Mouse (Mus musculus) left cerebral cortex, adult 8-10 months (tissue): Measurements from ENCODE around the gene Ylpm1. TPM values are rescaled to one million over a fixed set of nuclear protein-coding genes. Genes with fewer than 3 reads are reported as not detected.

Experiments
- DNase-seq, 2 experiments: peaks; one replicate each; pipeline ENCODE4 v3.0.0; 2022; ENCODE audit warnings: low spot score in 2 of 2
- total RNA-seq, 4 experiments: library from RNA; stranded (reverse); gene quantifications; 2 replicates each; pipeline ENCODE4 v1.2.4; 2022

The Ylpm1 gene
- 100 to 1,000 TPM; 104 to 115 (median 108) TPM for total RNA-seq

DNA sequence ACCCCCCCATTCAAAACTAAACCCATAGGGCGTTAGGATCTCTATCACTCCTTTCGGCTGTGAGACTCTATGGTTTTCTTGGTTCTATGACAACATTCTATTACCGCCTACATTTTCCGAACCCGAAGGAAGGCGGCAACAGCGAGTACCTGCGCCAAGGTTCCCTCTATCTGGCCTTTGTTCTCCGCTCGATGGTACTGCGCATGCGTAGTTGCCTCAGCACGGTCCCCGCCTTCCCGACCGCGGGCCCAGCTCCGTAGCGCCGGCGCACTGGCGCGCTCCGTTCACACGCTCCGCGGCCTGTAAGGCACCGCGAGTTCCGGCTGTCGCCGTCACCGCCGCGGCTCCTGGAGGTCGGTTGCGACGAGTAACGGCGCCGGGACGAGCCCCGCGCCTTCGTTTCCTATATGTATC is at the start of gene Ylpm1:
Ylpm1 (plus strand) TSS at position 239 of the 414 bp plus-strand sequence.
- DNase-seq, result peak; percentile 92 to 96

GRCm38 (mm10) chr12:84947894-84948583 is 48.1 kb upstream of the Ylpm1 start:
- DNase-seq, result no peak

DNA sequence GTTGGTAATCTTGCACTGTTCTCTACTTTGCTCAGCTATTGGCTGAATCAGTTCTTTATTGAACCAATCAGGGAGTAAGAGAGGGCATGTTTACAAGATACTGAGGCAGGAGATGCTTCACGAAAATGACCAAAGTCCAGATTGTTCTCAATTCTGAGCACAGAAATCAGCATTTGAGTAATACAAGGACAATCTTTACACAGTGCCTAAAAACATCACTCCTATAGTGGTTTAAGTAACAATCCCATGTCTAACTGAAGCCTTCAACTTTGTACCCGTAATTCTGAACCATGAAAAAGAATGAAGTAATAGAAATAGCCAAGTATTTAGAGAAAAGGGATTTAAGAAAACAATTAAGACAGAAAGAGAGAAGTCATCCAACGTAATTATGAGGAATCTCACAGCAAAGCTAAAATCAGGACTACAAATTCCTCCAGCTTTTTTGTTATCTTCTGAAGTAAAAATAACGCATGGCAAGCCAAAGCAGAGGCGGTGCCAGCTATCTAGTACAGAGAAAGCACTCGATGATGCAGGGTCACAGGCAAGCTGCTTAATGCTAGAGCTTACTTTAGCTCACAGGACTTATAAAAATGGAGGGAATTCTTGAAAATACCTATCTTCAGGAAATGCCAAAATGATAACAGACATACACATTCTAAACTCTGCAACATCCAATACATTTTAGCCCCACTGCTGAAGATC is 47.4 kb upstream of the Ylpm1 start:
- DNase-seq, result no peak

DNA sequence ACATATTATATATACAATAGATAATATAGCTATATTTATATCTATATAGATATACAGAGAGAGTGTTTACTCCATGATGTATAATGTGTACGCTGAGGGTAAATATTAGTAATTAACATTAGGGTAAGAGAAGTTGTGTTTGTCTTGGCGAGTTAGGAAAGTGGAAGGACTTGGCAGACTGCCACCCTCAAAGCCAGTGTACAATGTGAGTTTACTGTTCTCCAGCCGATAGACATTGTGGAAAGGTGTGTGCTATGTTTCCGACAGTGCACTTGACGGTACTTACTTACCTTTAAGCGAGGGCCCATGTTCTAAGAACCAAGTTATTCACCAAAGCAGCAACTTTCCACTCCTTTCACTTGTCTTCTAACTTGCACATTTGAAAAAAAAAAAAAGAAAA is 45.4 kb upstream of the Ylpm1 start:
- no peak for DNase-seq

DNA sequence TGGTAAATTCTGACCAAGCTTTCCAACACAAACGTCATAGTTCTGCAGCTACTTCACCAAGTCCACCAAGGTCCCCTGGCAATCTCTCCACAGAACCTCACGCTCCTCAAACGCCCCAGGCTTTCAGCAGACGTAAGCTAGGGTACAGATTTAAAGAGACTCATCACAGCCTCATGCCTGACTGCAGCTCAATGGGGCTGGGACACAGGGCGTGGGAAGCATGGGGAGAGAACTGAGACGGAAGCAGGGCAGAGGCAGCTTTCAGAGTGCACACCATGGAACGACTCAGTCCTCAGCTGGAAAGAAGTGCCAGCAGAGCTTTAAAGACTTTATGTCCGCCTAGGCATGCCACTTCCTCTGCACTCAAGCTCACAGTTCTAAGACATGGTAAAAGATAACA is 44.6 kb upstream of the Ylpm1 start:
- no peak for DNase-seq

GRCm38 (mm10) chr12:84952351-84952750 is 43.8 kb upstream of the Ylpm1 start:
- DNase-seq, result no peak

DNA sequence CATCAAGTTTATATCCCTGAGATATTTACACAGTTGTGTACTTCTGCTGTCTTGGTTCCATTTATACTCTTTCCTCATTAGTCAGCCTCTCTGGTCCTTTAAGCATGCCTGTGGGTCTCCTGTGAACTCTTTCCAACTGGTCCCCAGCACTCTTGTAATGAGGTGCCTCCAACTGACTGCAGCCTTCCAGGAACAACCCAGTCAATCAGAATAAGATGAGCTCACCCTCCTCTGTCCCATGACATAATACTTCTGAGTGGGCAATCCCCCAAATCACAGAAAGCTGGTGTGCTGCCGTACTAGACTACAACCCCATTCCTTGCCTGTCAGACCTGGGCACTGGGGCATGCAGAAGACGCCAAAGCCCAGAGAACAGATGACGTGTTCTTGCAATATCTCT is 39.8 kb upstream of the Ylpm1 start:
- no peak for DNase-seq

DNA sequence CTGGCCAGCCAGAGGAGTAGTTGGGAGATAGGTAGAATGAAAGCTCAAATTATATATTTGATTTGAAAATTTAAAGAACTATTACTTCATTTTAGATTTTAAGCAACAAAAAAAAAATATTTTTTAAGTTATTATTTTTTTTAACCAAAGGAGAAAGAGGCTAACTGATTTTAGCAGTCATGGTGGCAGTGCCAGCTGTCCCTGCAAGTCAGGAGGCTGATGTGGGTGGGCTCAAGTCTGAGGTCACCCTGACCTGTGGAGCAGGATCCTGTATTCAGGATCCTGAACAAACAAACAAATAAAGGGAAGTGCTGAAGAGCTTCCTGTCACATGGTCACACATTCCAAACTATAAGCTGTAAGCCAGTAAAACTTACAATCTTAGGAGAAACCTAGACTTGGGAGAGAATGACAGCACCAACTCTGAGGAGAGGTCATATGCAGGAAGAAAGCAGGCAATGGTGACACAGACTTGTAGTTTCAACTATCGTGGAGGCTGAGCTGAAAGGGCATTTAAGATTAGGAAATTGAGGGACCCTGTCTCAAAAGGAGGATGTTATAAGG is 37.2 kb upstream of the Ylpm1 start:
- no peak for DNase-seq

- DNase-seq, result no peak
These were observed 33.5 kb upstream of the Ylpm1 start for GRCm38 (mm10) chr12:84962606-84963005.

DNA sequence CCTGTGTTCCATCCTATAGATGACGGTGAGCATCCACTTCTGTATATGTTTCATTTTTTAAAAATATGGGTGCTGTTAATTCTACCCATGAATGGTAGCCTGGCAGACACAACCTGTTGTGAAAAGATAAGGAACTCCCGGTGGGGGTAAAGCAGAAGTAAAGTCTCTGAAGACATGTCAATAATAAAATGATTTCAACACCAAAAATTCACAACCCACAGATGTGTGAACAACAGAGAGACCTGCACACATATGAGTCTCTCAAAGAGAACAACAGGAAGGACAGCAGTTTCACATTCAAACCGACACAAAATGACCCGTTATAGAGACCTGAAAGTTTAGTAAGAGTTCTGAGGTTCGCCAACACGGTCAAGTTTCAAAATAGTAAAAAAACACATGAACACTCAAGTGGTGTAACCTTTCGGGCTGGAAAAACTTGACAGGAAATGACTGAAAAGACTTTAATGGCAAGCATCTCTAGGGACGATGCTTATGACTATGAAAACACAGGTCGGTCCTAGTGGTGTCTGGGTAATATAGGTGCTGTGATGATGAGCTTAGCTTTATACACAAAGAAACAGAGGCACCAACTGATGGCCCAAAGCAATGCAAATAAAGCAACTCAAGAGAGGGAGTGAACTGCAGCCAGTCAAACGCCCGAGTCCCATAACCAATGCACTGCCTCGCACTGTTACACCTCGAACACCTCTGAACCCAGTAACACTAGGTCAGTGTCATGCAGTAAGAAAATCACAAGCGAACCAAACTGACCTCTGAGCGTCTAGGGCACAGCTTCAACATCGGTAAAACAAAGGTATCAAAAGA is 27.1 kb upstream of the Ylpm1 start:
- no peak for DNase-seq

DNA sequence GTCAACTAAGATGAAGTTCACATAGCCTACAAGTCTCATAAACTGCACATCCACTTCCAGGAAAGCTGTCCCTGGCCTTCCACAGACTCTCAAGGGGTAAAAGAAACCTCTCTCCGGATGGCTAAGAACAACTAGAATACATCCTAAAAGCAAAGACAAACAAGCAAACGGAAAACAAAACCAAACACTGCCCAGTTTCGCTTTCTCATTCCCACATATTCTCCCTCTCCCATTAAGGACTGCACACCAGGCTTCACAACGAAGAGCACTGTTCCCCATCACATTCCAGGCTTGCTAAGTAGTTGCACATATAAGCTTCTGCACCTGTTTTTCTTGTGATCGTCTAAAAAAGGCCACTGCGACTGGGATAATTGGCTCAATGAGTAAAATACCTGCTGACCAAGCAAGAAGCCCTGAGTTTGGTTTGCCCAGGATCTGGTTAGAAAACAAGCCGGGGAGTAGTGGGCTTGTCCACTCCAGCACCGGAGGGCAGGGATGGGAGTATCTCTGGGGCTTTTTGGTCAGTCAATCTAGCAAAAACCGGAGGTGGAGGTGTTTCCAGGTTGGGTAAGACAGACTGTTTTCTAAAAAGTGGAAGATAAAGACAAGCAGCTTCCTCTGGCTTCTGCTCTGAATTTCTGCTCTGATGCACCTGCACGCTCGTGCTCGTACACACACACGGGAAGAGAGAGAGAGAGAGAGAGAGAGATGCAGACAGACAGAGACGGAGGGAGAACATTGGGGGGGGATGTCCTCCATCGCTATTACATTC is 26.3 kb upstream of the Ylpm1 start:
- DNase-seq, result no peak

GRCm38 (mm10) chr12:84970428-84971096 is 25.6 kb upstream of the Ylpm1 start, which contains the start of the genes Fcf1 and Arel1:
Fcf1 (plus strand) TSS chr12:84970897.
Arel1 (minus strand) TSS chr12:84970900.
- DNase-seq, result peak; percentile 84 to 86

DNA sequence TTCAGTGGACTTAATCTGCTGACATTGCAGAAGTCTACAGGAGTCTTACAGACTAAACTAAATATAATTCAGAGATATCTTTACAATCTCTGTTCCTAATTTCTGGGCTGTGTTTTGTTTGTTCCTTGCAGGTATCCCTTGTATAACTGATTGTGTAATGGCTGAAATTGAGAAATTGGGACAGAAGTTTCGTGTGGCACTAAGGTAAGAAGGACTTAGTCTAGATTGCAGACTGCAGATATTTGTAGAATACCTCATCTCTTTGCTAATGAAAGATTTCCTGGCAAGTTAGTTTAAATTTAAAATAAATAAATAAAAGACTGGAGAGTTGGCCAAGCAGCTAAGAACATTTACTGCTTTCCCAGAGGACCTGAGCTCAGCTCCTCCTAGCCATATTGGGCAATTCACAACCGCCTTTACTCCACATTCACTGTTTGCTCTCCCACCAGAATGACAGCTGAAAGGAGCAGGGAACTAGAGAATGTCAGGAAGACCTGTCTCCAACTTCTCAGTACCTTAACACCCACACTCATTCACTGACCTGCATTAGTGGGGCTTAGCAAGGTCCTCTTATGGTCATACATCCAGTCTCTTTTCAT is 16.8 kb upstream of the Ylpm1 start:
- no peak for DNase-seq

- DNase-seq, result no peak
These were observed 6.7 kb upstream of the Ylpm1 start for GRCm38 (mm10) chr12:84989456-84989855.

DNA sequence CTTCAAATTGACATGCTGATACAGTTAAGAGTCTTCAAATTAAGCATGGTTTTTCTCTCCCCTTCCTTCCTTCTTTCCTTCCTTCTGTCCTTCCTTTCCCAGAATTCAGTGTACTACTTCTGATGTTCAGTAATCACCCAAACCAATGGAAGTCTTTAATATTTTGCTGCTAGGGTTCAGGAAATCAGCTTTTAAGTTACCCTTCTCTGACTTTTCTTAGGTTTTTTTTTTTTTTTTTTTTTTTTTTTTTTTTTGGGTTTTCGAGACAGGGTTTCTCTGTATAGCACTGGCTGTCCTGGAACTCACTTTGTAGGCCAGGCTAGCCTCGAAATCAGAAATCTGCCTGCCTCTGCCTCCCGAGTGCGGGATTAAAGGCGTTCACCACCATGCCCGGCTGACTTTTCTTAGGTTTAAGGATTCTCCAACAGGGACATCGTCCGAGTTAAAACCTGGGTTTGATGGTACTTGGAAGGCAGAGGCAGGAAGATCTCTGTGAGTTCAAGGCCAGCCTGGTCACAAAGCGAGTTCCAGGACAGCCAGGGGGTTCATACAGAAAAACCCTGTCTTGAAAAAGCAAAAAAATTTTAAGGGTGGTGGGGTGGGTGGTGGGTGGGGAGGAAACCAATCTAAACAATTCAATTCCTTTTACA is 884 bp upstream of the Ylpm1 start:
- DNase-seq, result no peak

GRCm38 (mm10) chr12:84996501-84997398 is 629 bp downstream of the Ylpm1 start:
- peak; percentile 48 to 55 for DNase-seq

DNA sequence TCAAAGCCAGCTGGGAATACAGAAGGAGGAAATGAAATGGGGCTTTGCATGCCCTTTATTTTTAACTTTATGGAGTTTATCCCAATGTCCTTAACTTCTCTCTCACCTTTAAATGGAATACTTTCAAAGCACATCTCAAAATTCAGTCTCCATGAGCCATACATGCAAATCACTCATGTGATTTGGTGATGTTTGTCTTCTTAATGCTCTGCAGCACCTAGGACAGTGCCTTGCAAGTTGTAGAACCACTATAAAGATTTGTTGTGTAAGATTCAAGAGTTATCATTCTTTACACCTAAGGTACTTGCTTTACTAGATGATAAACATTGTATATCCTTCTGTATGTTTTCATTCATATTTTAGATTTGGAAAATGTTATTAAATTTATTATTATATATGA is 2.9 kb downstream of the Ylpm1 start:
- no peak for DNase-seq

- DNase-seq, result no peak
These were observed 10.1 kb downstream of the Ylpm1 start for GRCm38 (mm10) chr12:85006206-85006605.
